ENCODE assay signal across 8 mouse cellular contexts in the genomic region with DNA sequence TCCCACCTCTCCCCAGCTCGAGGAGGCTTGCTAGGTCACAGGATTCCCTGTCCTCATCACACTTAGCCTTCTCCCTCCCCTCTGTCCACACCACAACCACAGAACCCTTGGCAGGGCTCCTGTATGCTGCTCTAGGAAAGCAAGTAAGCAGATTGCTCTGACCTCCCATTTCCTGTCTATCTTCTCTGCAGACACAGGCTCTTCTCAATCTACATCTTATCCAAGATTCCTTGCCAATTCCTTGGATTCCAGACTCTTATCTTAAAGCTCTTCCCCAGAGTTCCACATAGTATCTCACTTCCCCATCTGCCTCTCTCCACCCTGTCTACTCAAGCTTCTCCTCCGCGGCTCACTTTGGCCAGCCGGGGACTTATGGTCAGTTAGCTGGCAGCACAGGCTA. TPM values are rescaled to one million over a fixed set of nuclear protein-coding genes. Genes with fewer than 3 reads are reported as not detected.
A peak's percentile ranks its signal among the peaks of the same experiment; 100 is the strongest.
DNase-seq lines count a peak whose midpoint lies in the region; ATAC-seq and TF ChIP-seq lines count a peak whose summit lies in the region.

No protein-coding gene starts in this region.

- peaks cover 8% of the 10 kb centered on the region; the same call in 1 of the 2 replicates for H3K36me3 ChIP-seq in thymus, adult 2 months (ENCODE audit: control insufficient read depth, insufficient read depth, low read length)
- H3K36me3 ChIP-seq in hindbrain, embryonic 12.5 days, result peaks cover 17% of the 10 kb centered on the region

- TF ChIP-seq POLR2A in bone marrow macrophage, adult 2 months (IDR thresholded peaks at IDR 0.05; ENCODE audit: borderline replicate concordance, low read depth, low read length), result no peak
- TF ChIP-seq POLR2A in thymus, adult 2 months (IDR thresholded peaks at IDR 0.05; ENCODE audit: control insufficient read depth, extremely low read depth, insufficient read depth, low read length, poor library complexity), result no peak

- H3K9ac ChIP-seq in hindbrain, embryonic 12.5 days, result no peak overlapping the region

- TF ChIP-seq CTCF in bone marrow macrophage, adult 2 months (IDR thresholded peaks at IDR 0.05; ENCODE audit: low read depth, low read length), result no peak
- TF ChIP-seq CTCF in thymus, adult 2 months (IDR thresholded peaks at IDR 0.05; ENCODE audit: borderline replicate concordance, control insufficient read depth, extremely low read depth, insufficient read depth, low read length, poor library complexity), result no peak

- WGBS in thymus, adult 2 months, result 11% methylated on average over 4 of the region's 4 CpGs
- WGBS in hindbrain, embryonic 12.5 days, result 76% methylated on average over 4 of the region's 4 CpGs

- no peak for ATAC-seq in hindbrain, embryonic 12.5 days (ENCODE audit: low FRiP score)

- H3K4me2 ChIP-seq in hindbrain, embryonic 12.5 days (replicated peaks), result no peak overlapping the region

- no peaks in the 10 kb centered on the region for H3K27me3 ChIP-seq in thymus, adult 2 months (ENCODE audit: control insufficient read depth, insufficient read depth, low read length)
- no peaks in the 10 kb centered on the region for H3K27me3 ChIP-seq in hindbrain, embryonic 12.5 days

- peak; percentile 17 for DNase-seq in gastrocnemius, postnatal 14 days
- DNase-seq in gastrocnemius, adult 8-10 months (ENCODE audit: low spot score in 2 of 2), result no peak
- peak; percentile 28 to 47 for DNase-seq in heart, postnatal 36 days
- peak; percentile 35 for DNase-seq in lung, postnatal 36 days
- no peak for DNase-seq in thymus, adult 2 months
- DNase-seq in right cerebral cortex, postnatal 14 days, result no peak

- peak overlapping the region; percentile 94 for H3K27ac ChIP-seq in bone marrow macrophage, adult 2 months (ENCODE audit: insufficient read depth, low read depth, low read length)
- no peak overlapping the region for H3K27ac ChIP-seq in thymus, adult 2 months (ENCODE audit: control insufficient read depth, insufficient read depth, low read length)
- H3K27ac ChIP-seq in hindbrain, embryonic 12.5 days, result no peak overlapping the region

- H3K4me3 ChIP-seq in bone marrow macrophage, adult 2 months (ENCODE audit: insufficient read depth, low read length), result peak overlapping the region; percentile 42
- H3K4me3 ChIP-seq in thymus, adult 2 months (ENCODE audit: control insufficient read depth, insufficient read depth, low read length), result no peak overlapping the region
- H3K4me3 ChIP-seq in hindbrain, embryonic 12.5 days, result no peak overlapping the region

- no peaks in the 10 kb centered on the region for H3K9me3 ChIP-seq in hindbrain, embryonic 12.5 days (replicated peaks)

- peaks cover 24% of the 10 kb centered on the region for H3K4me1 ChIP-seq in bone marrow macrophage, adult 2 months (ENCODE audit: control insufficient read depth, insufficient read depth, low read length)
- peaks cover 2% of the 10 kb centered on the region; the same call in 1 of the 2 replicates for H3K4me1 ChIP-seq in thymus, adult 2 months (replicated peaks; ENCODE audit: control insufficient read depth, insufficient read depth, low read length)
- peaks cover 16% of the 10 kb centered on the region; the same call in 1 of the 2 replicates for H3K4me1 ChIP-seq in hindbrain, embryonic 12.5 days

- intact Hi-C loops in gastrocnemius, postnatal 14 days (cut with DNase I; ENCODE audit: low total_unique reads), result no loop called here
- intact Hi-C loops in heart, postnatal 36 days (cut with DNase I), result no loop called here

RNA-seq across cellular contexts. Expression of gene Synj1, which starts 16.1 kb away (rescaled TPM):
- total RNA-seq in gastrocnemius, postnatal 14 days (2021), result 10 to 100 TPM; 12.0 to 13.8 TPM
- total RNA-seq in gastrocnemius, adult 8-10 months (2022), result 1 to 10 TPM; 6.8 to 9.8 (median 8.5) TPM
- polyA plus RNA-seq in bone marrow macrophage, adult 2 months (2012; ENCODE audit: insufficient read depth, insufficient read length, missing spikeins), result 91.7 and 118 TPM in 2 replicates
- 10 to 100 TPM; 29.1 to 29.6 TPM for total RNA-seq in heart, postnatal 36 days (2021)
- 51.6 and 66.8 TPM in 2 replicates for polyA plus RNA-seq in thymus, adult 2 months (2012; rRNA removed)
- 33.9 and 35.7 TPM in 2 replicates for polyA plus RNA-seq in hindbrain, embryonic 12.5 days (2016; fragmentation: Nextera tagmentation; extraction: Ambion mirVana)

RNA-seq across cellular contexts. Expression of gene Paxbp1, which starts 49.3 kb away (rescaled TPM):
- total RNA-seq in gastrocnemius, postnatal 14 days (2021), result 10 to 100 TPM in 1 of 2 experiments, 1 to 10 TPM in 1; 9.5 to 10.1 TPM
- total RNA-seq in gastrocnemius, adult 8-10 months (2022), result 10 to 100 TPM in 1 of 4 experiments, 1 to 10 TPM in 3; 5.0 to 10.3 (median 6.2) TPM
- polyA plus RNA-seq in bone marrow macrophage, adult 2 months (2012; ENCODE audit: insufficient read depth, insufficient read length, missing spikeins), result 91.7 and 108 TPM in 2 replicates
- total RNA-seq in heart, postnatal 36 days (2021), result 10 to 100 TPM; 13.1 to 13.5 TPM
- 30.6 and 32.9 TPM in 2 replicates for polyA plus RNA-seq in thymus, adult 2 months (2012; rRNA removed)
- 104 and 113 TPM in 2 replicates for polyA plus RNA-seq in hindbrain, embryonic 12.5 days (2016; fragmentation: Nextera tagmentation; extraction: Ambion mirVana)

Comparison
In these comparisons a context has a peak if more than half of its experiments do, and no peak if none do; other contexts are left out.
1. DNase-seq: peak in gastrocnemius, postnatal 14 days (single experiment), heart, postnatal 36 days (2 of 2) and lung, postnatal 36 days (single experiment); none in gastrocnemius, adult 8-10 months (0 of 2), thymus, adult 2 months (single experiment) and right cerebral cortex, postnatal 14 days (single experiment).